Mouse (Mus musculus): ENCODE measurements at regions not wholly inside any gene's neighbourhood (a gene's known extent, or its start where the extent isn't known, plus 50 kb on each side); places are given as distances from the start of the nearest gene placed in this dataset.

- no peak for DNase-seq
Observed at GRCm38 (mm10) chr1:90467646-90468045, 135.1 kb upstream of the Cops8 start.

GRCm38 (mm10) chr1:90470996-90471395, 131.8 kb upstream of the Cops8 start:
- no peak for DNase-seq

GRCm38 (mm10) chr1:90471806-90472205, 131.0 kb upstream of the Cops8 start:
- DNase-seq, result no peak

GRCm38 (mm10) chr1:90475060-90475813, 127.5 kb upstream of the Cops8 start:
- DNase-seq, result no peak

GRCm38 (mm10) chr1:90476556-90477243, 126.1 kb upstream of the Cops8 start:
- no peak for DNase-seq

- no peak for DNase-seq
Observed at GRCm38 (mm10) chr1:90478839-90479238, 123.9 kb upstream of the Cops8 start.

GRCm38 (mm10) chr1:90481247-90481646, 121.5 kb upstream of the Cops8 start:
- DNase-seq, result no peak

GRCm38 (mm10) chr1:90481708-90482107, 121.1 kb upstream of the Cops8 start:
- no peak for DNase-seq

GRCm38 (mm10) chr1:90486349-90486839, 116.4 kb upstream of the Cops8 start:
- DNase-seq, result no peak

GRCm38 (mm10) chr1:90487886-90488285, 114.9 kb upstream of the Cops8 start:
- no peak for DNase-seq

GRCm38 (mm10) chr1:90488991-90489390, 113.8 kb upstream of the Cops8 start:
- DNase-seq, result no peak

- no peak for DNase-seq
Observed at GRCm38 (mm10) chr1:90490335-90490734, 112.4 kb upstream of the Cops8 start.

GRCm38 (mm10) chr1:90493481-90493880, 109.3 kb upstream of the Cops8 start:
- DNase-seq, result no peak

GRCm38 (mm10) chr1:90495174-90495573, 107.6 kb upstream of the Cops8 start:
- no peak for DNase-seq

- DNase-seq, result no peak
Observed at GRCm38 (mm10) chr1:90497568-90497967, 105.2 kb upstream of the Cops8 start.

- no peak for DNase-seq
Observed at GRCm38 (mm10) chr1:90501373-90501772, 101.4 kb upstream of the Cops8 start.

GRCm38 (mm10) chr1:90502371-90502770, 100.4 kb upstream of the Cops8 start:
- DNase-seq, result no peak

- DNase-seq, result no peak
Observed at GRCm38 (mm10) chr1:90502771-90503540, 99.8 kb upstream of the Cops8 start.

- DNase-seq, result no peak
Observed at GRCm38 (mm10) chr1:90504583-90505080, 98.1 kb upstream of the Cops8 start.

- DNase-seq, result no peak
Observed at GRCm38 (mm10) chr1:90505599-90505998, 97.2 kb upstream of the Cops8 start.

GRCm38 (mm10) chr1:90506582-90506981, 96.2 kb upstream of the Cops8 start:
- no peak for DNase-seq

GRCm38 (mm10) chr1:90509371-90509770, 93.4 kb upstream of the Cops8 start:
- DNase-seq, result no peak

- no peak for DNase-seq
Observed at GRCm38 (mm10) chr1:90513442-90514070, 89.2 kb upstream of the Cops8 start.

Data from right cerebral cortex, postnatal 14 days (tissue).